In genomic region chr1:17538160-17538559, GRCm38 (mm10) we compare ENCODE assay signal across 21 mouse cellular contexts.
"Had no signal": no experiment of that assay in that cellular context is flagged by ENCODE, and none has a peak within 500 bp of the region (broad histone marks: within the 10 kb centered on the region; RNA-seq: fewer than 3 reads in every experiment).

No protein-coding gene starts in this region.

- H3K4me1 ChIP-seq: limb, embryonic 15.5 days; midbrain, embryonic 10.5 days; midbrain, embryonic 13.5 days; neural tube, embryonic 13.5 days; stomach, embryonic 15.5 days had no signal

- H3K36me3 ChIP-seq: limb, embryonic 15.5 days; midbrain, embryonic 10.5 days; midbrain, embryonic 13.5 days; neural tube, embryonic 13.5 days; stomach, embryonic 15.5 days had no signal

- H3K9me3 ChIP-seq: limb, embryonic 15.5 days; midbrain, embryonic 13.5 days; neural tube, embryonic 13.5 days; stomach, embryonic 15.5 days had no signal

- H3K9ac ChIP-seq: limb, embryonic 15.5 days; liver, embryonic 14.5 days; liver, postnatal 0 days; lung, embryonic 14.5 days; midbrain, embryonic 13.5 days; neural tube, embryonic 13.5 days; stomach, embryonic 15.5 days had no signal

- H3K4me3 ChIP-seq: limb, embryonic 15.5 days; midbrain, embryonic 10.5 days; midbrain, embryonic 13.5 days; myocyte; neural tube, embryonic 13.5 days; stomach, embryonic 15.5 days had no signal

- ATAC-seq: intestine, postnatal 0 days; liver, postnatal 0 days; lung, postnatal 0 days; midbrain, embryonic 13.5 days; midbrain, embryonic 16.5 days had no signal

- H3K4me2 ChIP-seq: limb, embryonic 15.5 days; liver, embryonic 11.5 days; lung, embryonic 14.5 days; midbrain, embryonic 13.5 days; neural tube, embryonic 13.5 days; stomach, embryonic 15.5 days had no signal

- H3K27me3 ChIP-seq: limb, embryonic 15.5 days; midbrain, embryonic 13.5 days; neural tube, embryonic 13.5 days; stomach, embryonic 15.5 days had no signal

- DNase-seq: kidney, adult 9 months; kidney, postnatal 4 days; left cerebral cortex, postnatal 4 days; liver, postnatal 0 days; lung, embryonic 14.5 days; retina, postnatal 1 day; right cerebral cortex, postnatal 25 days; spleen, adult 18-20 months; thymus, postnatal 25 days had no signal

- H3K27ac ChIP-seq: limb, embryonic 15.5 days; liver, embryonic 14.5 days; macrophage; midbrain, embryonic 10.5 days; midbrain, embryonic 13.5 days; neural tube, embryonic 13.5 days; stomach, embryonic 15.5 days had no signal
